Mouse (Mus musculus): ENCODE measurements around the gene Zfp366. TPM values are rescaled to one million over a fixed set of nuclear protein-coding genes. Genes with fewer than 3 reads are reported as not detected.

Zfp366 gene
- polyA plus RNA-seq, 1 experiment from 2014 or later: 0.87 TPM

DNA sequence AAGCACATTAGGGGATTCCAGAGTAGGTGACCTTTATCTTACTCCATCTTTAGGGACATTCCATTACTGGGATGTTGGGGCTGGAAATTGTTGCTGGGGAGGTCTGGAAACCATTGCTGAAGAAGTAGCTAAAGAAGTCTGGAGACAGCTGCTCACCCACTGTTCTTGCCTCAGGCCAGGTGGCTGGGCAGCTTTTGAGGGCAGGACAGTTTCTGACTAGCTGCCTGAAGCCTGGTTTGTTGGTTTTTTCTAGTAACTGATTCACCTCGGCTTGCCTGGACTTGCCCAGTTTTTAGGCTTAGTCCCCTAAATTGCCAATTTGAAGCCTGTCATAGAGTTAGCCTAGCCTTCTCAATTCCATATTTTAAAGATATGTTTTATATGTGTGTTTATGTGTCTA, 77.8 kb downstream of the Zfp366 start:
- ATAC-seq (ENCODE audit: low FRiP score): no peak
- H3K4me3 ChIP-seq (replicated peaks): no peak overlapping the region
- no peaks in the 10 kb centered on the region for H3K9me3 ChIP-seq (replicated peaks)
- H3K4me2 ChIP-seq: no peak overlapping the region
- no peak overlapping the region for H3K27ac ChIP-seq (replicated peaks)
- H3K9ac ChIP-seq (replicated peaks): no peak overlapping the region
- H3K4me1 ChIP-seq: no peaks in the 10 kb centered on the region
- 87% methylated on average over 1 of the region's 1 CpGs for WGBS
- H3K36me3 ChIP-seq: no peaks in the 10 kb centered on the region
- no peaks in the 10 kb centered on the region for H3K27me3 ChIP-seq (replicated peaks)

DNA sequence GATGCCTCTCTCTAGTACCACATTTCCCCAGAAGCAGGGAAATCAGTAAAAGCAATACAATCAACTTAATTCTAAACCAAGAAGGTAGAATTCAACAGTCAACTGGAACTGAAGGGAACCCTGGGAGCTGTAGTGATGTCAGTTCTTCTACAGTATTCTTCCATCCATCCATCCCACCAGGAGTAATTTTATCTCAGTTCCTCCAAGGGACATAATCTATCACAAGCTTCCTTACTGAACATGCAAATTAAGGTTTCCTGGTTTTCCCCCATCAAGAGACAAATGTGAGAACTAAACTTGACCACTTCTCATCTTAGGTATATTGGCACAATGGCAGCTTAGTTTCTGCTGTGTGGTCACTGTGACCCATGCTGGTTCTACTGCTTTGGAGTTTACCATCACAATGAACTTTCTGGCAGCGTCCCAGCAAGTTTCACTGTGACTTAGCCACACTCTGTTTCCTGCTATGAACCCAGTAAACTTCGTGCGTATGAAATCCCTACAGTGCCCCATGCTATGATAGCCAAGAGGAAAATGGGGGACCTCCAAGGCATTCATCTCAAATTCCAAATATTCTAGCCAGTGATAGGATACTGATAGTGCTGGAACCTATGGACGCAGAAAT, 78.6 kb downstream of the Zfp366 start:
- no peak for ATAC-seq (ENCODE audit: low FRiP score)
- no peak overlapping the region for H3K27ac ChIP-seq (replicated peaks)
- no peaks in the 10 kb centered on the region for H3K9me3 ChIP-seq (replicated peaks)
- WGBS: 77% methylated on average over 4 of the region's 4 CpGs
- no peaks in the 10 kb centered on the region for H3K4me1 ChIP-seq
- H3K4me3 ChIP-seq (replicated peaks): no peak overlapping the region
- no peaks in the 10 kb centered on the region for H3K27me3 ChIP-seq (replicated peaks)
- H3K9ac ChIP-seq (replicated peaks): no peak overlapping the region
- no peak overlapping the region for H3K4me2 ChIP-seq
- H3K36me3 ChIP-seq: no peaks in the 10 kb centered on the region

DNA sequence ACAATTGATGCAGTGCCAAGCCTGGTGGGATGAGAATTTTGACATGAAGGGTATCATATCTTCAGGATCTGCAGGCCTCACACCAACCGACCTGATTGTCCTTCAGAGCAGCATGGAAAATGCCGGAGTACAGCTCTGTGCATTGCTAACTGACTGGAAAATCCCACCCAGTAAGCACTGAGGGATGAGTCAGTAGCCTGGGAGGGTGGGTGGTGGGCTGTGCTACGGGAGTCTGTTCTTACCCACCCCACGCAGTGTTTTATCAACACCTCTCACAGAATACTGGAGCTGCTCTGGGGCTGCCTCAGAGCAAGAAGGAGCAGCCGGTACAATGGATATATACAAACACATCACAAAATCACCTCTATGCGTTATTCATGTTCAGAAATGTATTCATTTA, 79.9 kb downstream of the Zfp366 start:
- no peak for ATAC-seq (ENCODE audit: low FRiP score)
- Histone ChIP-seq H3K27me3 (replicated peaks) (no peaks in the 10 kb centered on the region), H3K27ac (replicated peaks) (no peak overlapping the region), H3K4me3 (replicated peaks) (no peak overlapping the region), H3K36me3 (no peaks in the 10 kb centered on the region), H3K4me1 (no peaks in the 10 kb centered on the region), H3K9me3 (replicated peaks) (no peaks in the 10 kb centered on the region), H3K4me2 (no peak overlapping the region), H3K9ac (replicated peaks) (no peak overlapping the region)
- WGBS: 90% methylated on average over 6 of the region's 6 CpGs

GRCm38 (mm10) chr13:99272046-99272445, 87.4 kb downstream of the Zfp366 start:
- Histone ChIP-seq H3K4me3 (replicated peaks) (no peak overlapping the region), H3K27ac (replicated peaks) (no peak overlapping the region), H3K4me2 (no peak overlapping the region), H3K9ac (replicated peaks) (no peak overlapping the region), H3K27me3 (replicated peaks) (no peaks in the 10 kb centered on the region), H3K4me1 (no peaks in the 10 kb centered on the region), H3K9me3 (replicated peaks) (no peaks in the 10 kb centered on the region), H3K36me3 (no peaks in the 10 kb centered on the region)
- no peak for ATAC-seq (ENCODE audit: low FRiP score)
- 99% methylated on average over 3 of the region's 3 CpGs for WGBS

- no peak overlapping the region for H3K27ac ChIP-seq (replicated peaks)
- ATAC-seq (ENCODE audit: low FRiP score): no peak
- H3K4me3 ChIP-seq (replicated peaks): no peak overlapping the region
- no peaks in the 10 kb centered on the region for H3K27me3 ChIP-seq (replicated peaks)
- H3K4me2 ChIP-seq: no peak overlapping the region
- H3K4me1 ChIP-seq: no peaks in the 10 kb centered on the region
- no peaks in the 10 kb centered on the region for H3K36me3 ChIP-seq
- H3K9ac ChIP-seq (replicated peaks): no peak overlapping the region
- 95% methylated on average over 3 of the region's 3 CpGs for WGBS
- H3K9me3 ChIP-seq (replicated peaks): no peaks in the 10 kb centered on the region
Measured at GRCm38 (mm10) chr13:99277521-99277920, 92.9 kb downstream of the Zfp366 start.

- WGBS: 84% methylated on average over 6 of the region's 6 CpGs
- H3K27ac ChIP-seq (replicated peaks): no peak overlapping the region
- H3K36me3 ChIP-seq: no peaks in the 10 kb centered on the region
- no peak overlapping the region for H3K9ac ChIP-seq (replicated peaks)
- H3K4me2 ChIP-seq: no peak overlapping the region
- ATAC-seq (ENCODE audit: low FRiP score): no peak
- H3K9me3 ChIP-seq (replicated peaks): no peaks in the 10 kb centered on the region
- H3K4me3 ChIP-seq (replicated peaks): no peak overlapping the region
- peaks cover 6% of the 10 kb centered on the region; the same call in 1 of the 2 replicates for H3K4me1 ChIP-seq
- H3K27me3 ChIP-seq (replicated peaks): no peaks in the 10 kb centered on the region
Measured at GRCm38 (mm10) chr13:99278511-99278910, 93.9 kb downstream of the Zfp366 start.

GRCm38 (mm10) chr13:99279351-99279750, 94.7 kb downstream of the Zfp366 start:
- no peaks in the 10 kb centered on the region for H3K9me3 ChIP-seq (replicated peaks)
- WGBS: 71% methylated on average over 10 of the region's 10 CpGs
- H3K27ac ChIP-seq (replicated peaks): no peak overlapping the region
- H3K4me2 ChIP-seq: no peak overlapping the region
- peaks cover 14% of the 10 kb centered on the region for H3K4me1 ChIP-seq
- no peak for ATAC-seq (ENCODE audit: low FRiP score)
- H3K9ac ChIP-seq (replicated peaks): no peak overlapping the region
- no peaks in the 10 kb centered on the region for H3K27me3 ChIP-seq (replicated peaks)
- no peaks in the 10 kb centered on the region for H3K36me3 ChIP-seq
- no peak overlapping the region for H3K4me3 ChIP-seq (replicated peaks)

- 0 out of 2 replicates have a peak overlapping the region, but pooled peaks have one; percentile 69 for H3K27ac ChIP-seq (replicated peaks)
- H3K9ac ChIP-seq (replicated peaks): no peak overlapping the region
- H3K4me2 ChIP-seq: no peak overlapping the region
- no peak overlapping the region for H3K4me3 ChIP-seq (replicated peaks)
- no peaks in the 10 kb centered on the region for H3K36me3 ChIP-seq
- no peak for ATAC-seq (ENCODE audit: low FRiP score)
- H3K27me3 ChIP-seq (replicated peaks): no peaks in the 10 kb centered on the region
- WGBS: 72% methylated on average over 6 of the region's 6 CpGs
- H3K9me3 ChIP-seq (replicated peaks): no peaks in the 10 kb centered on the region
- H3K4me1 ChIP-seq: peaks cover 28% of the 10 kb centered on the region
Measured at GRCm38 (mm10) chr13:99282961-99283360, 98.3 kb downstream of the Zfp366 start.

GRCm38 (mm10) chr13:99283916-99284315, 99.3 kb downstream of the Zfp366 start:
- H3K9ac ChIP-seq (replicated peaks): no peak overlapping the region
- H3K4me3 ChIP-seq (replicated peaks): no peak overlapping the region
- H3K36me3 ChIP-seq: no peaks in the 10 kb centered on the region
- peaks cover 28% of the 10 kb centered on the region for H3K4me1 ChIP-seq
- H3K9me3 ChIP-seq (replicated peaks): no peaks in the 10 kb centered on the region
- H3K27me3 ChIP-seq (replicated peaks): no peaks in the 10 kb centered on the region
- H3K4me2 ChIP-seq: peak overlapping the region; percentile 22; the same call in 1 of the 2 replicates
- H3K27ac ChIP-seq (replicated peaks): peak overlapping the region; percentile 69
- peak; percentile 36; the same call in 1 of the 2 replicates for ATAC-seq (ENCODE audit: low FRiP score)
- 31% methylated on average over 12 of the region's 12 CpGs for WGBS

DNA sequence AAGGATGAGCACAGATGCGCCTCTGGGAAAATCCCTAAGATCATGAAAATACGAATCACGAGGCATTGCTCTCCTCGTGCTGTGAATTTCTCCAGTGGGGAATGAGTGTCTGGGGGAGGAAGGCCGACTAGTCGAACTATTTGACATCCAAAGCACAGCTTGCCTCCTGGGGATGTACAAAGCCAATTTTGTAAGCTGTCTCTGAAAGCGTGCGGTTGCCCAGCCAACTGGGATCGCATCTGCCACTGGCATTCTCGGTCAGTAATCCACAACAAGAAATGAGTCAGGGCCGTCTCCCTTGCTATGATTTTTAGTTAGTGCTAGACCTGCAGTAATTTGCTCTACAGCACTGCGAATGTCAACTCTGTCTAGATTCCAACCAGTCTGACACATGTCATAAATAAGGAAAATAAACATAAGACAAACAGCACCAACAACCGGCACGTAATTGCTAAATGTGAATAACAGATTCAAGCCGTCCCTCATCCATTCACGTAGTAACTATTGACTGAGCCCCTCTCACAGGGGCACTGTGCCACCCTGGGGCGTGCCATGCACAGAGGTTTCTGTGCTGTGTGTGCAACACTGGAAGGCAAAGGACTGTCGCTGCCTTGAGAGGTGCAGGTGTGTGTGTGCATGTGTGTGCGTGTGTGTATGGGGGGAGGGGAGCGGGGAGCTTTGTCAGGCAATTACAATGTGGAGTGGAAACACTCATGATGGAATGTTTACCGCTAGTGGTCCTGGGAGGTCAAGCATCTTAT, 100.0 kb downstream of the Zfp366 start:
- H3K27ac ChIP-seq (replicated peaks): peak overlapping the region; percentile 69
- ATAC-seq (ENCODE audit: low FRiP score): peak; percentile 75
- H3K4me2 ChIP-seq: peak overlapping the region; percentile 22; the same call in 1 of the 2 replicates
- peaks cover 28% of the 10 kb centered on the region for H3K4me1 ChIP-seq
- H3K9me3 ChIP-seq (replicated peaks): no peaks in the 10 kb centered on the region
- H3K4me3 ChIP-seq (replicated peaks): no peak overlapping the region
- no peaks in the 10 kb centered on the region for H3K36me3 ChIP-seq
- 32% methylated on average over 21 of the region's 21 CpGs for WGBS
- H3K9ac ChIP-seq (replicated peaks): no peak overlapping the region
- H3K27me3 ChIP-seq (replicated peaks): no peaks in the 10 kb centered on the region

DNA sequence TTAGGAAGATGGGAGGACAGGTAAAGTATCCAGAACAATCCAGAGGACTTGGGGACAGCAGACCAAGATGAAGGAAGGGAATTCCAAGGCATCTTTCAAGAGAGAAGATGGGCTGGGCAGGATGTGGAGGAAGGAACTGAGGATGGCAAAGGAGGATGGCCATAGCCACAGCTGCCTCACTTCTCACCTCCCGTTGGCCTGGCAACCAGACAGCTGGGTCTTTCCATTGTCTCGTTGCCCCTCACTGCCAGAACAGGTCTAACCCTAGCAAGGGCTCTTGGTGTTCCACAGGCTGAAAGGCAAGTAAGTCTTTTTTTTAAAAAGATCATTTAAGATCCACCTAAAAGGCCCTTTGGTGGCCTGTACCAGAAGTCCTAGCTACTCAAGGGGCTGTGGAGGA, 100.6 kb downstream of the Zfp366 start:
- Histone ChIP-seq H3K36me3 (no peaks in the 10 kb centered on the region), H3K9ac (replicated peaks) (no peak overlapping the region), H3K27me3 (replicated peaks) (no peaks in the 10 kb centered on the region), H3K4me3 (replicated peaks) (no peak overlapping the region), H3K9me3 (replicated peaks) (no peaks in the 10 kb centered on the region), H3K4me1 (peaks cover 28% of the 10 kb centered on the region), H3K27ac (replicated peaks) (peak overlapping the region; percentile 69), H3K4me2 (no peak overlapping the region)
- whole genome bisulfite sequencing: 58% methylated on average over 2 of the region's 2 CpGs
- ATAC-seq (ENCODE audit: low FRiP score): no peak

- Histone ChIP-seq H3K4me3 (replicated peaks) (no peak overlapping the region), H3K36me3 (no peaks in the 10 kb centered on the region), H3K4me1 (peaks cover 28% of the 10 kb centered on the region), H3K27ac (replicated peaks) (no peak overlapping the region), H3K9ac (replicated peaks) (no peak overlapping the region), H3K4me2 (no peak overlapping the region), H3K27me3 (replicated peaks) (no peaks in the 10 kb centered on the region), H3K9me3 (replicated peaks) (no peaks in the 10 kb centered on the region)
- no peak for ATAC-seq (ENCODE audit: low FRiP score)
- 87% methylated on average over 4 of the region's 4 CpGs for WGBS
Measured at GRCm38 (mm10) chr13:99287207-99287606, 102.6 kb downstream of the Zfp366 start.
